Comparison of ENCODE assay signal across 9 mouse cellular contexts in the genomic region with DNA sequence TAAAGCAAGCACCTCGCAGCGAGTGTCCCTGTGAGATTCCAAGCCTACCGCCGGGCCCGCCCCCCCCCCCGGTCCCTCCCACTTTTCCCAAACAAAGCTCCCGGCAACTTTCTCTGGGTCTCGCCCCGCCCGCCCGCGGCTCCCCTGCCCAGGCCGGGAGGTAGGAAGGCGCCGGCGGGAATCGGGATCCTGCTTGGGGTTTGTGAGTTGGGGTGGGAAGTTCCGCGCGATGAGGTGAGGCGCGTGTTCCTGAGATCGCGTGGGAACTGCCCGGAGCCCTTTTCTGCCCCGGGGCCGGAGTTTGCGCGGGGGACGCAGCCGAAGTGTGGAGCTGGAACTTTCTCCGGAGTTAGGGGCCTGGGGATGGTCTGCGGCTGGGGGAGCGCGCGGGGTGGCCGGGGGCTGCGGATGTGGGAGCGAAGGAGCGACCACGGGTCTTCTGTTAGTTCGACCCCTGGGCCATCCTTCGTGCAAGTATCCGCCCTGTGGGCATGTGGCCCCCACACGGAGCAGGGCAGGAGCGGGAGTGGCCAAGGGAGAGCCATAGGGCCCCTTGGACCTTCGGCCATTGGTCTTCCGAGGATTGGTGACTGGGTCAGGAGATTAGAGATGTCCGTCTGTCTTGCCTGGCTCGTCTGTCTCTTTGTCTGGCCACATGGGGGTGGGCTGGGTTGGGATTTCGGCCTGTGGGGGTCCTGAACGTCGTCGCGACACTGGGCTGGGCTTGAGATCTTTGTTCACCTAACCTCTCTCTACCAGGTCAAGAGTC. TPM values are rescaled to one million over a fixed set of nuclear protein-coding genes. Genes with fewer than 3 reads are reported as not detected.
DNase-seq lines count a peak whose midpoint lies in the region; ATAC-seq and TF ChIP-seq lines count a peak whose summit lies in the region.
"Had no signal": no experiment of that assay in that cellular context is flagged by ENCODE, and none has a peak within 500 bp of the region (broad histone marks: within the 10 kb centered on the region; RNA-seq: fewer than 3 reads in every experiment).

A gene (plus strand): TSS at position 81 of the 769 bp plus-strand sequence.

- peak; percentile 66 for ATAC-seq in limb, embryonic 14.5 days (ENCODE audit: low FRiP score, low read depth)
- peak; percentile 42 for ATAC-seq in midbrain, postnatal 0 days (ENCODE audit: low FRiP score)
- ATAC-seq in monocyte, adult 5-6 weeks (replicated peaks; ENCODE audit: insufficient number of reproducible peaks, low FRiP score, low TSS enrichment, poor library complexity, severe bottlenecking), result no peak

- peak; percentile 92 for TF ChIP-seq POLR2A in limb, embryonic 14.5 days (IDR thresholded peaks at IDR 0.05; ENCODE audit: borderline replicate concordance, extremely low read depth, insufficient read depth, insufficient read length)

- H3K4me3 ChIP-seq in limb, embryonic 14.5 days (replicated peaks; ENCODE audit: low read length), result peak within 1 kb of the TSS; percentile 94
- H3K4me3 ChIP-seq in midbrain, postnatal 0 days (ENCODE audit: low read depth, low read length), result peak within 1 kb of the TSS; percentile 42

- intact Hi-C loops in heart, postnatal 10 days (cut with DNase I), result no loop called here

- peak within 1 kb of the TSS; percentile 99 for H3K9ac ChIP-seq in limb, embryonic 14.5 days (ENCODE audit: low read depth, low read length, severe bottlenecking)
- peak within 1 kb of the TSS; percentile 54 for H3K9ac ChIP-seq in midbrain, postnatal 0 days (replicated peaks; ENCODE audit: low read length, poor library complexity, severe bottlenecking)

- peaks cover 32% of the 10 kb centered on the region for H3K36me3 ChIP-seq in limb, embryonic 14.5 days (ENCODE audit: control insufficient read depth, insufficient read depth, low read length)
- H3K36me3 ChIP-seq in midbrain, postnatal 0 days (ENCODE audit: insufficient read depth, low read length), result no peaks in the 10 kb centered on the region

- peaks cover 23% of the 10 kb centered on the region; the same call in 1 of the 2 replicates for H3K4me1 ChIP-seq in limb, embryonic 14.5 days (ENCODE audit: control insufficient read depth, insufficient read depth, low read length)
- H3K4me1 ChIP-seq in midbrain, postnatal 0 days (ENCODE audit: insufficient read depth, low read length), result peaks cover 5% of the 10 kb centered on the region; the same call in 1 of the 2 replicates

- TF ChIP-seq CTCF in midbrain, postnatal 0 days (IDR thresholded peaks at IDR 0.05), result no peak

- H3K9me3 ChIP-seq in limb, embryonic 14.5 days (ENCODE audit: control insufficient read depth, low read length), result no peaks in the 10 kb centered on the region
- H3K9me3 ChIP-seq in midbrain, postnatal 0 days (ENCODE audit: low read length), result no peaks in the 10 kb centered on the region

- peak within 1 kb of the TSS; percentile 99 for H3K27ac ChIP-seq in limb, embryonic 14.5 days (replicated peaks; ENCODE audit: low read depth, low read length)
- H3K27ac ChIP-seq in midbrain, postnatal 0 days (ENCODE audit: low read depth, low read length), result peak within 1 kb of the TSS; percentile 57; the same call in 1 of the 2 replicates

- DNase-seq in kidney, adult 18-20 months, result peak; percentile 46
- no peak for DNase-seq in kidney, adult 11 months
- peak; percentile 69 for DNase-seq in embryo, embryonic 11.5 days (ENCODE audit: low read depth, low spot score)
- peak; percentile 60 to 67 for DNase-seq in heart, postnatal 10 days
- DNase-seq in limb, embryonic 14.5 days (ENCODE audit: low spot score), result peak; percentile 70
- peak; percentile 12 for DNase-seq in midbrain, postnatal 0 days (ENCODE audit: low spot score)
- DNase-seq in right cerebral cortex, adult 2 months (ENCODE audit: low spot score in 2 of 2), result no peak

- peak within 1 kb of the TSS; percentile 80 for H3K4me2 ChIP-seq in limb, embryonic 14.5 days (replicated peaks; ENCODE audit: low read depth, low read length, severe bottlenecking)
- peak within 1 kb of the TSS; percentile 67 for H3K4me2 ChIP-seq in midbrain, postnatal 0 days (ENCODE audit: low read depth, low read length, poor library complexity, severe bottlenecking)

- H3K27me3 ChIP-seq in limb, embryonic 14.5 days (ENCODE audit: control insufficient read depth, insufficient read depth, low read length), result peaks cover 13% of the 10 kb centered on the region
- peaks cover 7% of the 10 kb centered on the region; the same call in 1 of the 2 replicates for H3K27me3 ChIP-seq in midbrain, postnatal 0 days (ENCODE audit: insufficient read depth, low read length)

- WGBS in limb, embryonic 14.5 days, result 1% methylated on average over 49 of the region's 55 CpGs
- WGBS in midbrain, postnatal 0 days, result 1% methylated on average over 54 of the region's 55 CpGs

RNA-seq across cellular contexts. Expression of the gene that starts here (rescaled TPM):
- total RNA-seq in heart, postnatal 10 days (2021), result 10 to 100 TPM; 27.5 to 32.3 TPM
- polyA plus RNA-seq in limb, embryonic 14.5 days (2012; rRNA removed), result 450 and 560 TPM in 2 replicates
- 143 and 168 TPM in 2 replicates for polyA plus RNA-seq in limb, embryonic 14.5 days (2014; fragmentation: Nextera tagmentation; extraction: Ambion mirVana)
- 31.2 and 54.8 TPM in 2 replicates for total RNA-seq in midbrain, postnatal 0 days (2014; rRNA removed)
- polyA plus RNA-seq in midbrain, postnatal 0 days (2015; fragmentation: Nextera tagmentation; extraction: Ambion mirVana), result 16.8 and 17.0 TPM in 2 replicates
- total RNA-seq in monocyte, adult 5-6 weeks (2017), result 0.48 to 2.5 TPM (median 0.64 TPM) in 3 replicates
- total RNA-seq: neutrophil, adult 5-6 weeks had no signal

Comparison
In these comparisons a context has a peak if more than half of its experiments do, and no peak if none do; other contexts are left out.
1. DNase-seq: peak in kidney, adult 18-20 months (single experiment), embryo, embryonic 11.5 days (single experiment), heart, postnatal 10 days (2 of 2), limb, embryonic 14.5 days (single experiment) and midbrain, postnatal 0 days (single experiment); none in kidney, adult 11 months (single experiment) and right cerebral cortex, adult 2 months (0 of 2).